Mouse (Mus musculus) embryo, embryonic 11.5 days (tissue): ENCODE results near the gene Zfp319.

Experiments used
- DNase-seq: peaks from one replicate; pipeline ENCODE4 v3.0.0-alpha.2; 2012; ENCODE audit warnings: low read depth, low spot score

Gene Zfp319

GRCm38 (mm10) chr8:95351461-95351860 lies 19.7 kb upstream of the Zfp319 start:
- no peak for DNase-seq

DNA sequence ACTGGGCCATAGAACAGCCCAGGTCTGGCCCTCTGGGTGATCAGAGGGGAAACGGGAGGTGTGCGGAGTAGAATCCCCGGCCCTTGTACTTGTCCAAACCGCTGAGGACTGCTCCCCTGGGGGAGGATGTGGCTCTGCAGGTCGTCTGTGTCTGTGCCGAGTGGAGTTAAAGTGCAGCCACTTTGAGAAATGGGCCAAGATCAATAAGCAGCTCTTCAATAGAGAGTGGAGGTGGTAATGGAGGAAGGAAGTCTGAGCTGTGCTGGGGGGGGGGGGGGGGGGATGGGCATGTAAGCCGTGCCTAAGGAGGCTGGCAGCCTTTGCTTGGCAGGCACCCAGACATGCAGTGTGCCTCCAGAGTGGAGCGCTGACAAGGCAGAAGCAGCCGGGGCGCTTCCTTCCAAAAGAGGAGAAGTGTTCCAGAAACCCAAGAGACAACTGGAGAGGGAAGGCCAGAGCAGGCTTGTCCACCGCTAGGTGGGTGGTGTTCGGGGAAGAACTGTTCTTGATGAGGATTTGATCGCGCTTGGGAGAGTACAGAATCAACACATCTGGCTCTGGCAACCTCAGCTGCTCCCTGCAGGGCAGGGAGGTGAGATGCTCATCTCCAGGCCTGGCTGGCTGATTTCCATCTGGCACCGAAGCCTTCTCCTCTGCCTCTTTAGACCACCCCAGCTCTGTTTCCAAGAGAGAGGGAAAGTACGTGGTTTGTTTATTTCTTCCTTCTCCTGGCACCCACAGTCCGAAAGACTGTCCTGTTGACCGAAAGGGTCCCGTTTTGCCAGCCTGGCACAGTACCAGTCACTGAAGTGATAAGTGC lies 17.3 kb upstream of the Zfp319 start:
- DNase-seq = no peak

GRCm38 (mm10) chr8:95348356-95348755 lies 16.6 kb upstream of the Zfp319 start:
- DNase-seq = no peak

GRCm38 (mm10) chr8:95346643-95347545 lies 15.1 kb upstream of the Zfp319 start:
- peak; percentile 54 for DNase-seq

GRCm38 (mm10) chr8:95344668-95345067 lies 12.9 kb upstream of the Zfp319 start:
- DNase-seq = no peak

- DNase-seq = no peak
These were observed 10.0 kb upstream of the Zfp319 start for GRCm38 (mm10) chr8:95341721-95342120.

DNA sequence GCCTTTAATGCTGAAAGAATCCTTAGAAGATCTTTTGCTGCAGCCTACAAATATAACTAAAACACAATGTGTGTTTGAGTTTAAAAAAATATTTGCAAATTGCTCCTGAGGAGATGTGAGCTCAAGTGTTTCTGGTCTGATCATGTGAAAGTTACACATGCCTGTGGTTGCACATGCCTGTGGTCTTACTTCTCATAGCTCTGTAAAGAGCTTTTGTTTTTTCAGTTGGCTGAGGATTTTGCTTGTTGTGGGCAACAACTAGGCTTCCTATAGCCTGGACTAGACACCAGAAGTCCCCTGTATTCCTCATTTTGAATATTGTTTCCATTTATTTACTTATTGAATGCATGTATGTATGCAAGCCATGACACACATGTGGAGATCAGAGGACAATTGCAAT lies 4.6 kb upstream of the Zfp319 start:
- DNase-seq = no peak

DNA sequence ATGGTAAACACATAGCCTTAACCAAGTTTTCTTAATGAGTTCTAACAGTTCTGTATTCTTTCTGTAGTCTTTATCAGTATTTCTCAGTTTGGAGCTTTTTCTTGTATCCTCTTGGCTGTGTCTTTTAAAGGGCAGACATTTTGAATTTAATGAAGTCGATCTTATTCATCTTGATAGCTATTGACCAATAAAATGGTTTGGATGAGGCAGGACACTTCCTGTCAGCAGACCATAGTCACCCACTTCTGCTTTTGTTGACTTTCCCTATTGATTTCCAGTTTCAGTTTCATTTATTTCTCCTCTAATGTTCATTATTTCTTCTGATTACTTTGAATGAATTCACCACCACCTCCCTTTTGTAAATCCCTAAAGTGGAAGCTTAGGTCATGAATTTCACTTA lies 4.0 kb upstream of the Zfp319 start:
- no peak for DNase-seq

GRCm38 (mm10) chr8:95332437-95333199 lies 868 bp upstream of the Zfp319 start:
- no peak for DNase-seq

- peak; percentile 60 for DNase-seq
These were observed 512 bp downstream of the Zfp319 start for GRCm38 (mm10) chr8:95331156-95331719.

DNA sequence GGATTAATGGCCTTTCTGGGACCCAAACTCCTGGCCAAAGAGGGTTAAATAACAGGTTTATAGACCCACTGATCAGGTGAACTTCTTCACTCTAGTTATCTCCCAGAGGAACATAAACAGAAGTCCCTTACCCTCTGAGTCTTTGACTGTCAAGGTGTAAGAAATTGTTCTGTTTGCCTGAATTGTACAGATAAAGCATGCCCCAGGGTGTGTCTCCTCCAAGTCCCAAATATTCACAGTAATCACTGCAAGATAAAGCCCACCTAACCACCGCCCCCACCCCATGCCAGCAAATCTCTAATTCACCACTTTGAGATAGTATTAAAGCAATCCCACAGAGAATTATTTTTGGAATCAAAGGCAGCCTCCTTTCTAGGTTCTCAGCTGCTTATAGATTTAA lies 1.4 kb downstream of the Zfp319 start:
- no peak for DNase-seq

DNA sequence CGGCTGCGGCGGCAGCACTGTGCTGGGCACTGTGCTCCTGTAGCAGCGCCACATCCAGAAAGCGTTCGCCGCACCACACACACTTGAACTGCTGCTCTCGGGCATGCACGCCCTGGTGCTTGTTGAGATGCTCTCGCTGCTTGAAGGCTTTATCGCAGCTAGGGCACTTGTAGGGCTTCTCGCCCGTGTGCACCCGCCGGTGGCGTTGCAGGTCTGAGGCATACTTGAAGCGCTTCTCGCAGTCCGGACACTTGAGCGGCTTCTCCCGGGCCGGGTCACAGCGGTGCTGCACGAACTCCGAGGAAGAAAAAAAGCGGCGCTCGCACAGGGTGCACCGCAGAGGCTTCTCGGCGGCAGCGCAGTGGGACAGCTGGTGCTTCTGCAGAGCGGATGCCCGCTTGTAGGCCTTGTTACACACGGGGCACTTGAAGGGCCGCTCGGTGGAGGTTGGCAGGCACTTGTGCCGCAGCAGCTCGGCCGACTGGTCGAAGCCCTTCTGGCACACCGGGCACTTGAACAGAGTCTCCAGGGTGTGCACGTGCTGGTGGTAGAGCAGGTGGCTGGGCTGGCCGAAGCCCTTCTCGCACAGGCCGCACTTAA lies 3.8 kb downstream of the Zfp319 start:
- DNase-seq = no peak

DNA sequence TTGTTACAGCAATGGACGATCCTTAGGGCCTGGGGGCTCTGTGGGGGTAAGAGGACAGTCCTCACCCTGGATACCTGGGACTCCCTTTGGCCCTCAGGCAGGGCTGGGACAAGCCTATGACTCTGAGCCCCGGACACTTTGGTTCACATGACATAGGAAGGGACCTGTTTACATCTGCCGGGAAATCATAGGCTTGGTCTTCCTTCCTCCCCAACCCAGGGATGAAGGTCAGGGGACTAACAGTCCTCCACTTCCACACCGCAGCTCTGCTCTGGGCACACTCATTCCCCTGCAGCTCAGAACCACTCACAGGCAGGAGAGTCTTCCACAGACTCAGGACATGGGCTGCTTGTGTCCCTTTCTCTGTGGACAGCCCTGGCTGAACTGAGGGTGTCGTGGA lies 4.9 kb downstream of the Zfp319 start:
- no peak for DNase-seq

DNA sequence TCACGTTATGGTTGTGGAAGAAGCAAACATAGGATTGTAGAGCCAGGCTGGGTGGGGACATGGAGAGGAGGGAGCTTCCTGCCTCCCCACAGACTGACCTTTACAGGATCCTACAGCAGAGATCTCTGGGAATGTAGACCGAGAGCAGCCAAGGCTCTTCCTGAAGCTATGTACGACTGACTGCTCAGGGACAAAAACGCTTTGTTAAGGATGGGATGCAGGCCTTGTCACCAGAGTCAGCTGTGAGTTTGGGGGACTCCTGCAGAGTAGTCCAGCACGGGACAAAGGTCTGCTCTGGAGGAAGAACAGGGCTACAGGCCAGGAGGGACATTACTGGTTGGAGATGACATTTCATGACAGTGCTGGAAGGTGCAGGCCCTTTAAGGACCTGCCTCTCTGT lies 7.1 kb downstream of the Zfp319 start:
- no peak for DNase-seq

- no peak for DNase-seq
These were observed 8.5 kb downstream of the Zfp319 start for GRCm38 (mm10) chr8:95323201-95323600.

- peak; percentile 35 for DNase-seq
These were observed 11.3 kb downstream of the Zfp319 start for GRCm38 (mm10) chr8:95320224-95321139.

GRCm38 (mm10) chr8:95315350-95315749 lies 16.4 kb downstream of the Zfp319 start:
- no peak for DNase-seq

DNA sequence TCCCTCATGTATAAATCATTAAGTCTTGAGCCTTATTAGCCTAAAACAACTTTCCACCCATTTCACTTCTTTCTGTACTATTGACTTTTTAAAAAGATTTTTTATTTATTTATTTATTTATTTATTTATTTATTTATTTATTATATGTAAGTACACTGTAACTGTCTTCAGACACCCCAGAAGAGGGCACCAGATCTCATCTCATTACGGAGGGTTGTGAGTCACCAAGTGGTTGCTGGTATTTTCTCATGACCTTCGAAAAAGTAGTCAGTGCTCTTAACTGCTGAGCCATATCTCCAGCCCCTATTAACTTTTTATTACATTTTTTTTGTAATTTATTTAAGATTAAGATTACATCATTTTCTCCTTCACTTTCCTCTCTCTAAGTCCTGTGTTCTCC lies 17.0 kb downstream of the Zfp319 start:
- DNase-seq = no peak

DNA sequence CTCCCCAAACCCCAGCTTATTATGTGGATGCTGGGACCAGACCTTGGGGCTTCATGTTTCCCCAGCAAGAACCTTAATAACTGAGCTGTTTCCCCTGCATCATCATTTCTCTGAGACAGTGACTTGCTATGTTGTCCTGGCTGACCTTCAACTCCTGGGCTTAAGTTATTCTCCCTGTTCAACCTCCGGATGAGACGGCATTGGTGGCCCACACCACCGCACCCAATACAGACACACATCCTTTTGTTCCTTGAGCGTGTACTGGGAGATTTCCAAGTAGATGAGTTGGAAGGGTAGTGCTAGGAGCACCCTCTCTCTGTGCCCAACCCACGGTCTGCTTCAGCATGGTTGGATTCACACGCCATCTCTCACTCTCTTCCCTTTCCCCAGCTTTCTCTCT lies 17.9 kb downstream of the Zfp319 start:
- no peak for DNase-seq

DNA sequence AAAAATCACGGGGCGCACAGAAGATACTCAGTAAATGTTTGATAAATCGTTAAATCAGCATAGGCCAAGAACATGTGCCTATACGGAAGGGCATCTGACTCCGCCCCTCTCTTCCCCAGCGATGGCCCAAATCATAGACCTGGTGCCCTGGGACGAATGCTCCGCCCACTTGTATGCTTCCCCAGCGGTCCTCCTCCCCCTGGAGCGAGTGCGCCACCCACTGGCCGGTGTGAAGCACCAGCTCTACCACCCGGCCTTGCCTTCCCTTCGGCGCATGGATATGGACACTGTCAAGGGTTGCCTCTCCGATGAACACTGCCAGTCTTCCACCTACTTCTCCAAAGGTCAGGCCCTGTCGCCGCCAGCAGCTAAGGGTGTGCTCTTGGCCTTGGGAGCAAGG lies 18.9 kb downstream of the Zfp319 start:
- DNase-seq = no peak
